Mouse (Mus musculus) ES-CJ7 (cell line): Measurements from ENCODE around the gene Gna12.

Source experiments
- DNase-seq: peaks from one replicate; pipeline ENCODE4 v3.0.0; 2011; ENCODE audit warnings: low read depth, low spot score

The Gna12 gene

DNA sequence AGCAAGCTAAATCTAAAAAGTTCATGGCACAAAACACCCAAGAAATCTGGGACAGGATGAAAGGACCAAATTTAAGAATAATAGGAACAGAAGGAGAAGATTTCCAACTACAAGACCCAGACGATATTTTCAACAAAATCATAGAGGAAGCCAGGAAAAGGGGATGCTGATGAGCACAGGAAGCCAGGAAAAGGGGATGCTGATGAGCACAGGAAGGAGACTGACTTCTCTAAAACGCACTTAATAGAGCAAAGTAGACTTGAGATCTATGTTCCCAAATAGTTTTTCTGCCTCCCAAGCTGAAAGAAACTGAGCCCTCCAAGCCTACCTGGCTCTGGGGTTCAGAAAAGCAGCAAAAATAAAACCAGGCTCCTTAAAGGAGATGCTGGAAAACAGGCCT, 2.8 kb downstream of the Gna12 start:
- no peak for DNase-seq

DNA sequence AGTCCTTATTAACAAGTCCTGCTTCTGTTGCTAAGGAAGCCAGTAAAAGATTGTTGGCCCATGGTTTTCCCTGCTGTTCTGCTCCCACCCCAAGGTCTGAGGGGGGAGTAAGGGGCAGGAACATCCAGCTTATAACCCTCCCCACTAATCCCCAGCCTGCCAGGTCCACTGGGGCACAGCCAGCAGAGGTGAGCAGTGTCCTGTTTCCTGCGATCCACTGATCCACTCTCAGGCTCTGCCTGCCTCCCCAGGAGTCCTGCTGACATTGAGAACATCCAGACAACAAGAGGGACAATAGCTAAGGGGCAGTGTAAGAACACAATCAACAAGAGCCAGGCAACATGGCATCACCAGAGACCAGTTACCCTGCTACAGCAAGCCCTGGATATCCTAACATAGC, 3.4 kb downstream of the Gna12 start:
- DNase-seq = no peak

DNA sequence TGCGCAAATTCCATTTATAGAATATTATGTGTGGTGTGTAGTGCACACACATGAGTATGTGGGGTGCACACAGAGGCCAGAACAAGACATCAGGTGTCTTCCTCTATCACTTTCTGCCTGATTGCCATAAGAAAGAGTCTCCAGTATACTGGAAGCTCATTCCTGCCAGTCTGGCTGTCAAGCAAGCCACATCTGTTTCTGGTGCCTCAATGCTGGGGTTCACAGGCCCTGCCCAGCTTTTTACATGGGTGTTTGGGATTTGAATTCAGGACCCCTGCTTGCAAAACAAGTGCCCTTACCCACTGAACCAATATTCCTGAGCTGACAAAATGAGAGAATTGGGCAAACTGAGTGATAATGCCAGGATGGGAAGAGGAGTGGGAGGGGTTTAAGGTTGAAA, 4.1 kb downstream of the Gna12 start:
- no peak for DNase-seq

DNA sequence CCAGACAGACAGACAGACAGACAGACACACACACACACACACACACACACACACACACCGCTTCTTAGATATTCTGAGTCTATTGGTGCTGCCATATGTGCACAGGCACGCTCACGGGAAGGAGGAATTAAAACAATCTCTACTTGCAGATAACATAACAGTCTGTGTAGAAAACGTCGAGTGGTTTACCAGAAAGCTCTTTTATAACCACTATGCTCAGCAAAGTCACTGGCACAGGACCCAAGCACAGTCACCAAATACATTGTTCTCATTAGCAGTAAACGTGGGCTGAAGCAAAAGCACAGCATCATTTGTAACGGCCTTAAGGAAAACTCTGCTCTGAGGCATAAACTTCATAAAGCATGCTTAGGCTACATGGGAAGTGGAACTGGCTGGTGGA, 6.1 kb downstream of the Gna12 start:
- no peak for DNase-seq

DNA sequence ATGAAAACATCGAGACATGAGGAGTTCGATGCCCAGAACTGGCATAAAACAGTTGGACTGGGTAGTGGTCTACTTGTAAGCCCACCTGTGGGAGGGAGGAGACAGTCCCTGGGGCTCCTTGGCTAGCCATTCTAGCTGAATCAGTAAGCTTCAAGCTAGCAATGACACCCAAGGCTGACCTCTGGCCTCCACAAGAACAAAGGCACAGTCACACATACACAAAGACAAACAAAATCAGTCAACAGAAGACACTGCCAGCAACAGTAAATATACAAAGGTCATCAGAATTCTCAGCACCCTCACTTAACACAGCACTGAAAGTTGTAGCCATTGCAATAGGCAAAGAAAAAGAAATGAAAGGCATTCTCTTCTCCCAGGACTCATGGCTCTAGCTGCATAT, 6.8 kb downstream of the Gna12 start:
- DNase-seq = no peak

DNA sequence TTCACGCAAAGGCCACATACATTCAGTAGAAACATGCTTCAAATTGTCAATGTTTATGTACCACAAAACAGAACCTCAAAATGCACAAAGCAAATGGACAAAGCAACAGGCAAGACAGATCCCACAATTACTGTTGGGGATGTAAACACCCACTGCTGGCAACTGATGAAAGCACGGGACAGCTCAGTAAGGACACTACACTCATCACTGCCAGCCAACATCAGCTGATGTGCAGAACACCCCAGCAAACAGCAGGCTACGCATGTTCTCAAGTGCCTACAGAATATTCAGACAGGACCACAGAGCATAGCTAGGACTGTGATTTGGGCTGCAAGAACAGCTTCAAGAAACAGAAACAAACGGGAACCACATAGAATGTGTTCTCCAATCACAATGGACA, 8.3 kb downstream of the Gna12 start:
- DNase-seq = no peak

DNA sequence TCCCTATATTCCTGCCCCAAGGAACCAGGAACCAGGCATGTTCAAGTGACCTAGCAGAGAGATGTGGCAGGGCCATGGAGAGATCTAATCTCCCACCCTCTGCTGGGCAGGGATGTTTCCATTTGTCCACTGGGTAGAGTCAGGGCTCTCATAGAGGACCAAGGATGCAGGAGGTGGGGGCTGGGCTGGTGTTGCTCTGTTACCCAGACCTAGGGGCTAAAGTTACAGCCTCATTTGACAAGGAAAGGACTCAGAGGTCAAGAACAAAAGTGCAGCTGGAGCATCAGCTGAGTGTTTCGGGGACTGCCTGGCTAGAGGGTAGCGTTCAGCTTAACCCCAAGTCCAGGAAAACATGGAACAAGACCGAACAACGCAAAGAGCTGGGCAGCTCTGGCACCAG, 9.7 kb downstream of the Gna12 start:
- DNase-seq = no peak

DNA sequence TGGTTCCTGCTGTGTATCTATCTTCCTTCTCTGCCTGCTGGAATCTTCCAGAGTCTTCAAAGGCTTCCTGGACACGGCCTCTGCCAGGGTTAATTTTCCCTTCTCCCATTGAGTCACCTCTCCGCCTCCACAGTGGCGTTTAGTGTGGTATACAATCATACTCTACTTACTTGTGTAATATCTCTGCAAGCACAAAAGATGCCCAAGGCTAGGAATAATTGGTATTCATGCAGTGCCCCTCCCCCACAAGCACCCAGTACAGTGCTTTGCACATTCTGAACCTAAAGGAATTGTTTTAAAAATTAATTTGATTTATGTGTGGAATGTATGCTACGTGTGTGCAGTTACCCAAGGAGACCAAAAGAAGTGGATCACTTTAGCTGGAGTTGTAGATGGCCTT, 10.6 kb downstream of the Gna12 start:
- no peak for DNase-seq

DNA sequence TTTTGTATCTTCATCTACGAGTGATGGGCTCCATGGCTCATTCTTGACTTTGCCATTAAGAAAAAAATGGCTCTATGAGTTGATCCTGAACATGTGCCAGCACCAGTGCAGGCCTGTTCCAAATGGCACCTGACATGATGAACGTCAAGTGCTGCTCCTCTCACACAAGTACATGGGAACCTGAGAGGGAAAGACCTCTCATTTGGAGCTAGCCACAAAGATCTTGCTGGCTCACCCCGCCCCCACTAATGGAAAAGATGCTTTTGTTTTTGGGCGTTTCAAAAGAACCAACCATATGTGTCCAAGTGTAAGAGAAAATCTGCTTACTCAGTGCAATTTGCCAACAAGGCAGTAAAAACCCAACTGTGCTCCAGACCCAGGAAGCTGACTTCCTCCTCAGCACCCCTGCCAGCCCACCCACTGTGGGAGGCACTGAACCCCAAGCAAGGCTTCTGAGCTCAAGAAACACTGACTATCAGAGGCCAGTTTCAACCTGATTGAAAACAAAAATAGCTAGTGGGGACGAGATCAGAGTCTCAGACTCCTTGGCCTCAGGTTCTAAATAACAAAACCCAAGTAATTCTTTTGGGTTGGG, 11.7 kb downstream of the Gna12 start:
- no peak for DNase-seq

DNA sequence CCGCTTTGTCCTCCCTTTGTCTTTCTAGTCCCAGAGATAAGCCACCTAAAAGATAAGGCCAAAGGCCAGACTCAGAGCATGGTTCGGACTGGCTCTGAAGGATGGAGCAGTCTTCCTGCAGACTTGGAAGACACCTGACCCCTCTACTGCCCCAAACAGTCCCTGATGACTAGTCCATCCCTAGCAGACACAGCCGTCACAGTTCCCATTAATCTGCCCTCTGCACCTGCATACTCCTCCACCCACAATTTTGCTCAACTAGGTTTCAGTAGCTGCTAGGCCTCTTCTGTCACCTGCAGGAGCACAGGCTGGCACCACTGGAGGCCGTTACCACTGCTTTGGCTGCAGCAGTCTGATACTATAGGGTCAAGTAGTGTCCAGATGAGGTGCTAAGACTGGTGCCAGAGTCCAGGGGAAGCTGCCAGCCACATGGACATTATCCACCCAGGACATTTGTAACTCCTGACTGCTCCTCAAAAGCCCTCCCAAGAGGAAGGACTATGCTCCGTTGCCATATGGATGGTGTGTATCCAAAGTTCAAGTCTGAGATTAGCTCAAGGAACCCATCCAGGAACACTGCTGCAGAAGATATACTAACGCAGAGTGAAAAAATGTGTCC, 13.2 kb downstream of the Gna12 start:
- DNase-seq = no peak

DNA sequence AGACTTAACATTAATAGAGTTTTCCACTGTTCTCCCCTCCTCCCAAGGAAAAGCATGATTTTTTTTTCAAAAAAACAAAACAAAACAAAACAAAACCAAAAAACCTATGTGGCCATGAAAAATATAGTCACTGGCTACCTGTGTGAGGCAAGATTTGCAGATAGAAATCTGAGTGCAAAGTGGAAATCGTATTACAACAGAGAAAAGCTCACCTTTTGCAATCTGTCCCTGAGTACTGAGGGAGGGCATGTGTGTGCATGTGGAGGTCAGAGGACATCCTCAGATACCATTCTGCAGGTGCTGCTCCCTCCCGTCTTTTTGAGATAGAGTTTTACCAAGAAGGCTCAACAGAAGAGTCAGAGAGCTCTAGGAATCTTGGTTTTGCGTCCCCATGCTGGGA, 14.2 kb downstream of the Gna12 start:
- DNase-seq = no peak

DNA sequence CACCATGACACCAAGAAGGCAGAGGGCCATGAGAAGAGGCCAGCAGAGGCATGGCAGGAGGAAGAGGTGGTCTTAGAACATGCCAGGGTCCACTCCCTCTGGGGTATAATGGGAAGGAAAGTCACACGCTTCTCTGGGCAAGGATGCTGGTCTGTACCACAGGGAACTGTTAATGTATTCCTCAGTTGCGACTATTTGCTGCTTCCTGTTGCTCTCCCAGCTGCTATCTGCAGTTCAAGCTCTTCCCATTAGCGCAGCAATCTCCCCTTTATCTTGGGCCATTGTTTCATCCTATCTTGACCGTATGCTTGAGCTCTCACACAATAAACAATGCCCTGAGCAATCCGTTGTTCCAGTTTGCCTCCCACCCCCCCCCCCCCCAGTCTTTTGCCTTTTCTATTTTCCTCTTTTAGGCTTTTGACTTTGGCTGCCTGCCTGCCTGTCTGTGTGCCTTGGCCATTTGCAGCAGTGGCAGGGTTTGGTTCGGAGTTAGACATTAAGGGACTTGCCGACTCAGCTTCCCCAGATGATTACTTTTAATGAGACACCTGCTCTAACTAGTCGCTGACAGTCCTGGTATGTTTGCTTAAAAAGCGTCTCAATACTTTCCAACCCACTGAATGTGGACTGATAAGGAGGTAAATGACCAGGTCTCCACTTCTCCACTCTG, 15.0 kb downstream of the Gna12 start:
- DNase-seq = peak; percentile 36

DNA sequence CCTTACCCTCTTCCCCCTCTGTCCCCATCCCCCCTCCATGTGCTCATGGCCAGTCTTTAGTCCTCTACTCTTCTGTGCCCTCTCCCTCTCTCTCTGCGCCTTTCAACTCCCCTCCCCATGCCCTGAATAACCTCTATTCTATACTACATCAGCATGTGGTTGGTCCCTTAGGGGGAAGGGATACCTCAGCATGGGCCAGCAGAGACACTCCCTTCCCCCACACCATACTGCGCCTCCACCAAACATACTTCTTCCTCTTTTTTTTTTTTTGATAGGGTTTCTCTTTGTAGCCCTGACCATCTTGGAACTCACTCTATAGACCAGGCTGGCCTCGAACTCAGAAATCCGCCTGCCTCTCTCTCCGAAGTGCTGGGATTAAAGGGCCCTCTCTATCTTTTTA, 15.8 kb downstream of the Gna12 start:
- no peak for DNase-seq

DNA sequence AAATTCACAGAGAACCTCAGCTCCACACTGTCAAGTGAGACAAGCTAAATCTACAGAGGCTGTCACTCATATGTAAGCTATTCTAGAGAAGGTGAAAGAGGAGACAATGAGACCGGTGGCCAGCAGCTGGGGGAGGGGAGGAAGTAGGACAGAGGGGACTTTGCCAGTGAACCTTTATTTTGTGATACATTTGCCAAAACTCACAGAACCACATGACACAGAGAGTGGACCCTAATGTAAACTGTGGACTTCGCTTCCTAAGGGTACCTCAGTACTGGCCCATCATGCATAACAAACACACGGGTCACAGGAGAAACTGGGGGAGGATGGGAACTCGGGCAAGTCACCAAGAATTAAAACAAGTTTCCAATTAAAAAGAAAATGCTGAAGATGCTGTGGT, 17.5 kb downstream of the Gna12 start:
- DNase-seq = no peak

DNA sequence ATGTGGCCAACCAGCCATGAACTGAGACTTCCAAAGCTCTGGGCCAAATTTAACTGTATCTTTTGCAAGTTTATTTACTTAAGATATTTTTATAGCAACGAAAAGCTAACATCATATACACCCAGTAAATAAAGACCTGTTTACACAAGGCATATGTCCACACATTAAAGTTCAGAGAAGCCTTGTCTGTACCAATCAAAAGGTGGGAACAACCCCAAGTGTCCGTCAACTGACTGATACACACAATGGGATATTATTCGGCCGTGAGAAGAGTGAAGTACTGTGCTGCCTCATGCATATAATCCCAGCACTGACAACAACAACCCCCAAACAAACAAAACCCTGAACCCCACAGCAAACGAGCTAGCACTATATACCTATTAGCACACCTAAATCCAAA, 18.2 kb downstream of the Gna12 start:
- DNase-seq = no peak

DNA sequence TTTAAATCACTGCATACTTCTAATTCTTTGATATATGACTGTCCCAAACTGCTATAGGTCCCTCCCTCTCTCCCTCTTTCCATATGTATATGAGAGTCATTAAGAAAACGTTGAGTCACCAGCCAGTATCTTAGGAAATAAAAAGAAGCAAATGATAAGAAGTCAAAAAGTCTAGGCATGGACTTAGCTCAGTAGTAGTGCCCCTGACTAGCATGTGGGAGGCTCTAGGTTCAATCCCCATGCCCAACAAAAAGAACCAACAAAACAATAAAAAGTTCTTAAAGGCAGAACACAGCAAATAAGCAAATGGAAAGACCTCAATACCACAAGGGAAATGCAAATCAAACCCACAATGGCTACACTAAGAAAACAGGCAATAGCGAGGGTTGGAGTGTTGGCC, 18.8 kb downstream of the Gna12 start:
- no peak for DNase-seq

DNA sequence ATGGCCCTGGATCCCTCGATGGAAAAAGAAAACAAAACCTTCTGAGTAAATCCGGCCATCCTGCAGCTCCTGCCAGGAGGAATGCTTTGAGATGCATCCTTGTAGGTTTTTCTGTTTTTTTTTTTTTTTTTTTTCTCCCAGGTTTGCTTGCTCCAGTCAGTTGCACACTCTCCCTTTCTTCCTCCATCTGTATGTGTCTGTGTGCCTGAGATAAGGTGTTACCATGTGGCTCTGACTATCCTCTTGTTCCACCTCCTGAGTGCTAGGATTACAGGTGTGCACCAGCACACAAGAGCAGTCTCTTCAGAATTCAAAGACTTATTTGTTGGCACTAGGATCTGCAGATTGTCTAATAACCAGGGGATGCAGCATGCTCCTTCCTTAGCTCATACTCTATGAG, 23.3 kb downstream of the Gna12 start:
- DNase-seq = no peak

DNA sequence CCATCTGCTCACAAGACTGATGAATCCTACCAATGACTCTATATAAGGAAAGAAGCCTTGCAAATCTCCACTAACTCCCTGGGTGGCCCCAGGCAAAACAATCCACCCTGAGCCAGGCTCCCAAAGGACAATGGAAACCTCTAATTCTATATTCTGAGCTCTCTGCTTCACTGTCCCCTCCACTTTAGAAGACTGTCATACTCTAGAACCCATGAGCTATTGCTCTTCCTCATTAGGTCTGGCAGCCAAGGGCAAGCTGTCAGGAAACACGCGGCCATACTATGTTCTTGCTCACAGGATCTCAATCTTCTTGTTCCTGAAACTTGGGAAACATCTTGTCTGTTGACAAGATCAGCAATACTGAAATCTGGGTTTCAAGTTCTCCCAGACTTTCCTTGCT, 24.0 kb downstream of the Gna12 start:
- no peak for DNase-seq

DNA sequence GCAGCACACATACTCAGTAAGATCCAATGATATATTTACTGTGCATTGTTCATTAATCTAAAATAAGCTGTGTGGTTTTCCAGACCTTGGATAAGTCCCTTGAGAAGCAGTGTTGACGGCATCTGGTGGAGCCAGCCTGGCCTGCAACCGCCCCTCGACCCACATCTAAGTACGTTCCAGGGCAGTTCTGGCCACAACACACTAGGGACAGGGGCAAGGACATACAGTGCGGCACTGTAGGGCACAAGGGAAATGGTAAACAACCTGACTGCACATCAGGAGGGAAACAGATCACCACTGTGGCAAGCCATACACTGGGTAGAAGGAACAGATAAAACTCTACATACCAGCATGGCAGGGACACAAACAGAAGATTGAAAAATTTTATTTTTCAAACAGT, 28.4 kb downstream of the Gna12 start:
- DNase-seq = no peak

DNA sequence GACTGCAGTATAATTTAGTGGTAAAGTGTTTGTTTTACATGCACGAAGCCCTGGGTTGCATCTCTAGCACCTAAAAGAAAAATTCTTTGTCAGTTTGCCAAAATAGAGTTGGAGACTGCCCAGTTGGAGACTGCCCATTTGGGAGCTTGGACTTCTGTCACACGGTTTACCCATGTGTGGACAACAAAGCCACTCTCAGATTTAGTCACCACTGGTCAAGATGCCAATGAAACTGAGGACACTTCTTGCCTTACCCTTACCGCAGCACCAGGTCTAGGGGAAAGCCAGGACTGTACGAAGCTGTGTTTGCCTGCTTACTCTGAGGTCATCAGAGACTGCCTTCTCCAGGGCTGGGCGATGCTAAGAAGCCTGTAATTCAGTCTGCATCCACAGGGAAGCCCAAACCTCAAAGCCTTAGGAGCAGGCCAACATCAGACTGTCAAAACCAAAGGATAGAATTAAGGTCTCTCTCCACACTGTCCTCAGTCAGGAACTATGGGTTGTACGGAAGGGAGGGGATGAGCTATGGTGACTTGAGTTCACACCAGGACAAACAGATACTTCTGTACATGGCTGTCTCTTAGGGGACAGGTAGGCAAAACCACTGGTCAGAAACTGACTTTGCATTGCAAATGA, 29.8 kb downstream of the Gna12 start:
- DNase-seq = no peak

DNA sequence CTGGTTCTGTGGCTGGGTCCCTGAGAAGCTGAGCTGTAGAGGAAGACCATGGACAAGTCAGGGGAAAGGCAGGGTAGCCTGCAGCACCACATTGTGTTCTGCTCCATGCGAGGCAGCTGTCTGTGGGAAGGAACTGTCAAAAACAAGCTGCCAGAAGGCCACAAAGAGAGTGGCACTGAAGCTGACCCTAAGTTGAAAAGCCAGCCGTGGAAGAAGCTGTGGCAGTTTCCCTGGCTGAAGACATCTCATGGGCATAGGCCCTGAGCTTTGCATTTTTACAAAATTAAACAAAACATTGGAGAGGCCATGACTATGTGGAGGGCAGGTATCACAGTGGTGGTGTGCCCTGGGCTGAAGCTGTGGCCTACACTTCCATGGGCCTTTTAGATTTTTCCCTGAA, 31.0 kb downstream of the Gna12 start:
- DNase-seq = no peak

DNA sequence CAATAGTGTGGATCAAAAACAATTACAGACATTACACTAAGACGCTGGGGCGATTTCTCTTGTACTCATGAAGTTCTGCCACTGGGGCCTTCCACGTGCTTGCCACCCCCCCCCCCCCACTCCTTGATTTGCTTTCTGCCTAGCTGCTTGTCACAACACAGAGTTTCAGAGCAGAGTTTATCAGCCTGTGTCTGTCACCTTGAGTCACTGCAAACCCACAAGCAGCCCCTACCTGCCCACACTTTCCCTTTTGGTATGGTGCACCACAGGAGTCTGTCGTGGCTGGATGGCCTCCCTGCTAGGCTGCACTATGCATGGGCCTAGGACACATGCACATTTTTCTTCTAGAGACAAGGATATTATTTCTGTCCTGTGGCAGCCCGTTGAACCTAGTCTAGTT, 31.5 kb downstream of the Gna12 start:
- no peak for DNase-seq

DNA sequence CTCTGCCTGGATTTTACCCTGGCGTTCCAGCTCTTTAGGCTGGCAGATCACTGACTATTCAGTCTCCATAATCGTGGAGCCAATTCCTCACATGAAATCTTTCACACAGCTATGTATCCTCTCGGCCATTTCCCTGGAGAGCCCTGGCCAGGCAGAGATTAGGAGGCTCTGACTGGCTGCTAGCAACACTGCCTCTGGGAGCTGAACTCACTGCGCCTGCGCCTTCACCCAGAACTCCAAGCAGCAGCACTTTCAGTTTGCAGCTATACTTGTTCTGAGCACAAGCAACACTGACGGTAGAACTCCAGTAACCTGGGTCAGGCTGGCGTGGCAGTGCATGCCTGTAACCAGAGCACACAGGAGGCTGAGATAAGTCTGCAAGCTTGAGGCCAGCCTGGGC, 32.1 kb downstream of the Gna12 start:
- no peak for DNase-seq
